Mouse (Mus musculus) retina, postnatal 7 days (tissue): Measurements from ENCODE around the gene Zmpste24.
A peak's percentile ranks its signal among the peaks of the same experiment; 100 is the strongest.

Experiments used
- DNase-seq: peaks from one replicate; pipeline ENCODE4 v3.0.0-alpha.2; 2012; ENCODE audit warnings: low read depth, low spot score

Zmpste24 gene

DNA sequence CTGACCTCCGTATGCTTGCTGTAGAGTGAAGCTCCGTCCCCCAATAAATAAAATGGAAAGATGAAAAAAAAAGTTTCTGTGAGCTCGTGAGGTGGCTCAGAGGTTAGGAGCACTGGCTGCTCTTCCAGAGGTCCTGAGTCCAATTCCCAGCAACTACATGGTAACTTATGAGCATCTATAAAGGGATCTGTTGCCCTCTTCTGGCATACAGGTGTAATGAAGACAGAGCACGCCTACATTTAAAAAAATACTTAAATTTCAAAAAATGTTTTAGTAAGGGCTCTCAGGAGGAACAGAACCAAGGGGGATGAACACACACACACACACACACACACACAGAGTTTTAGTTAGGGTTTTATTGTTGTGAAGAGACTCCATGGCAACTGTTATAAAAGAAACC lies 66.6 kb downstream of the Zmpste24 start:
- no peak for DNase-seq

DNA sequence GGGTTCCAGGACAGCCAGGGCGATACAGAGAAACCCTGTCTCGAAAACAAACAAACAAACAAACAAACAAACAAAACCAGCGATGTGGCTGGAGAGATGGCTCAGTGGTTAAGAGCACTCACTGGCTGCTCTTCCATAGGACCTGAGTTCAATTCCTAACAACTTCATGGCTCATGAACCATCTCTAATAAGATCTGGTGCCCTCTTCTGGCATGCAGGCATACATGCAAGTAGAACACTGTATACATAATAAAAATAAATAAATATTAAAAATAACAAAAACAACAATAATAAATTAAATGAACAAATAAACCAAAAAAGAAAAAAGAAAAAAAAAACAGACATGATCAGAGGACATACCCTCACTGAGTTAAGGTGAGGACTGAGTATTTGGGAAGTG lies 68.4 kb downstream of the Zmpste24 start:
- no peak for DNase-seq

DNA sequence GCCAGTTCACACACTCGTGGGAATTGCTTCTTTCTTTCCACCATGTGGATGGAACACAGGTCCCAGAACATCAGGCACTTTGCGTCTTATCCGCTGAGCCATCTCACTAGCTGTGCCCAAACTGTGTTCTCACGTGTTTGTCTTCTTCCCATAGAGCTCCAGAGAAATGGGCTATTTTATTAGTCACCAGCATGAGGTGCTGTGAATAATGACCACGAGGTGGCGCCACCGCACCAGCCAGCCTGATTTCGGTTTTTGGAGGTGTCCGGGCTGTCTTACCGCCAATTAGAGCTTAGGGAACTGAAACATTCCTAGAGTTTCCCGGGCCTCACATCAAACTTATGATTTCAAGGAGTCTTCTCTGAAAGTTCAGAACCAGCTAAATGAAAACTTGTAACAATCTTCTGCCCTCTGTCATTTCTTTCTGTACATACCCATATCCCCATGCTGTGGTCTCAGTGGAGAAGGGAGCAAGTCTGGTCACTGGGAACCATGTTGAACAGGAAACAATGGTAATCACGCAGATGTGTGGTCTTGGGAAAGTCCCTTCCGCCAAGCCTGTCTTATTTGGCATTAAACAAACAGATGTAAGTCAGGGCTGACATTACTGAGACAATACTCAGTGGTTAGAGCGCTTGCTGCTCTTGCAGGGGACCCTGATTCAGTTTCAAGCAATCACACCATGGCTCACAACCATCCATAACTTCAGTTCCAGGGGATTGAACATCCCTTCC lies 69.2 kb downstream of the Zmpste24 start:
- DNase-seq, result no peak

DNA sequence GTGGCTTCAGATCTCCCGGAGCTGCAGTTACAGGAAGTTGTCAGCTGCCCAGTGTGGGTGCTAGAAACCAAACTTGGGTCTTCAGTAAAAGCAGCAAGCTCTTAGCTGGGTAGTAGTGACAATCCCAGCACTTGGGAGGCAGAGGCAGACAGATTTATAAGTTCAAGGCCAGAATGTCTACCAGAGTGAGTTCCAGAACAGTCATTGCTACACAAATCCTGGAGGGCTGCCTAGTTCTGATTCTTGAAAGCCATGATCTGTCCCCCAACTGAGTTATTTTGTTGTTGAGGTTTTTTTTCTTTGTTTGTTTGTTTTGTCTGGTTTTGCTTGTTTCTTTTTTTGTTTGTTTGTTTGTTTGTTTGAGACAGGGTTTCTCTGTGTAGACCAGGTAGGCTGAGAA lies 69.9 kb downstream of the Zmpste24 start:
- no peak for DNase-seq

DNA sequence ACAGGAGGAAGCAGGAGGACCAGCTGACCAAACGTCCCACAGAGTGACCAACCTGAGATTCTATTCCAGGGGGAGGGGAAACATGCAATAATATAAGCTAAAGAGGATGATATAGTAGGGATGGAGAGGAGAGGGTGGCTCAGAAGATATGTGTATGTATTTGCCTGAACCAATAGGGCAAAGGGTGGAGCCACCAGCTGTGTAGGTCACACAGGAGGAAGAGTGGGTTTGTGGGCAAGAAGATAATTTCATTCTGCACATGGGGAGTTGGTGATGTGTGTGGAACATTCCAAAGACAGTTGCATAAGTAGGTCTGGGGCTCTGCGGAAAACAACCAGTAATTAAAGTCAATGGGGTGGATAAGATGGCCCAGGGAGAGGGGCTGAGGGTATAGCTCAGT lies 72.4 kb downstream of the Zmpste24 start:
- DNase-seq, result no peak

DNA sequence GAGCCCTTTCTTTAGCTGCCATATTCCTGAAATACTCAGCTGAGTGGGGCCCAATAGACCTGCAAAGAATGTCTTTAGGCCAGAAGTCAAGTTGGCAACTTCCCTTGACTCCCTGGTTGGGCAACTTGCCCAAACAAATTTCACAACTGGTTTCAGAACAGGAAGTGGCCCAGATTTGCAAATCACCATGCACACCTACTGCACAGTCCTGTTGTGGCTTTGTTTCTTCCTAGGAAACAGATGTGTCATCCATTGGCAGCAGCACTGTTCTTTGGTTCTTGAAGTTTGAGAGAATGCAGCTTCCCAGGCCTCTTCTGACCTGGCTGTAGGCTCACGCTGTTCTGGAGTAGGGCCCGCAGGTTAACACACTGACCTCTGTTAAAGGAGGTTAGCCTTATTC lies 74.1 kb downstream of the Zmpste24 start:
- no peak for DNase-seq

DNA sequence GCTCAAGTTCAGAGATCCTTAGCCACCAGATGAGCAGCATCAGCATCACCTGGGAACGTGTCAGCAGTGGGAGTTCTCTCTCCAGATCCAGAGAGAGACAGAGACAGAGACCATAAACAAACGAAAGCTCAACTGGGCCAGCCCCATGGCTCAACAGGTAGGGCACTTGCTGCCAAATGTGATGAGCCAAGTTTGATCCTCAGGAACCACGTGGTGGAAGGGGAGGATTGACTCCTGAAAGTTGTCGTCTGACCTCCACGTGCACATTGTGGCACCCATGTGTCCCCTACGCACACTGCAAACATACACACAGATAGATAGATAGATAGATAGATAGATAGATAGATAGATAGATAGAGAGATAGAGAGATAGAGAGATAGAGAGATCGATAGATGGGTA lies 74.6 kb downstream of the Zmpste24 start:
- DNase-seq, result no peak

DNA sequence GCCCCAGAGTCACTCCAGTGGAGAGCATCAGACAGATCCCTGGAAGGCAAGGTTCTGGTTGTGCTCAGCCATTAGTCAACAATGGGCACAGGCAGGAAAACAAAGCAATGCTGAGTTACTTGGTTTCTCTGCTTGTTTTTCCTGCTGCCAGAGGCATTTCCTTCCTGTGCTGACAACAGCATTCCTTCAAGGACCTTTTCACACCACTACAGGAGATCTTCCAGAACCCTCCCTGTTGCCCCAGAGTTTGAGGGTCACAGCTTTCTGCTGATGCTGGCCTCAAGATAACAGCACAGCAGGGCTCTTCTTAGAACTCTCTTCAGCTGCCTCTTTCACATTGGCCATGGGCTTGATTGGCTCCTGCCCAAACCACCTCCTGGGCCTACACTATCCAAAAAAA lies 76.1 kb downstream of the Zmpste24 start:
- no peak for DNase-seq

DNA sequence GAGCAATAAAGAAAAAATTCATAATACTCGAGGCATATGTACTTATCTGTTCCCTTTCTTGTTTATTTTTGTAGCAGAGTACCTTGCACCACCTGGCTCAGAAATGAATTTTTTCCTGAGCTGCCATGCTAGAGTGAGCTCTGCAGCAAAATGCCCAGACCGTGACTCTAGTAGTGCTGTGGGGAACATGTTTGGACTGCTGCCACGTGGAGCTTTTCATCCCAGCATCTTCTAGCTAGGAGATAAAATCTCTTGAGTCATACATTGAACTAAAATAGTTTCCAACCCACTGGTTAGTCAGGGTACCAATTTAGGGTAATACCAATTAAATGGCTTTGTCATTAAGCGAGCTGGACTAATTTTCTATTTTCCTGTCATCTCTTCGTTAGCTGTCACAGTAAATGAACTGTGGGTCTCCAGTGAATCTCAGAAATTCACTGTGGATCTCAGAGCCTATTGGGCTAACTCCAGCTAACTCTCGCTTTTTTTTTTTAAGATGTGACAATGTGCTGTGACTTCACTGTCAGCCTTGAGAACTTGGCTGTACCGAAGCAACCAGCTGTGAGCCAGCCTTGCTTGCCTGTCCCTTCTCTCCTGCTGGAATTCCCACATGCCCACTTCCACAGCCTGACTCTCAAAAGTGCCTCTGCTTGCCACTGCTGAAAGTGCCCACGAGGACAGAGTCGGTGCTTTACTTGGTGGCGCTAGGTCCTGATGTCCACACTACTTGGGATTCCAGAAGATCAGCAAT lies 77.8 kb downstream of the Zmpste24 start:
- no peak for DNase-seq

DNA sequence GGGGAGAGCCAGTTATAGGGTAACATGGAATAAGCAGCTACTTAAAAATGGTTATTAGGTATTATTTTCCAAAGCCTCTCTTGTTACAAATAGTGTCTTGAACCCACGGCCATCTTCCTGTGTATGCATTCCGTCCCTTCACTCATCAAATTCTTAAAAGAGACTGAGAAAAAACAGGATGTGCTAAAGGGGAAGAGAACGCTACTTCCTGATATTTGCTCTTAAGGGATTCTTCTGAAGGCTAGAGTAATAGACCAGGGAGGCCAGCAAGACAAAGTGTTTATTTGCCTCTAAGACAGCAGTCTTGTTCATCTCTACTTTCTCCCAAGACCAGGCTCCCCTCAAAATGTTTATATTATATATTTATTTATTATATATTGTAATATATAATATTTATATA lies 79.8 kb downstream of the Zmpste24 start:
- DNase-seq, result no peak

DNA sequence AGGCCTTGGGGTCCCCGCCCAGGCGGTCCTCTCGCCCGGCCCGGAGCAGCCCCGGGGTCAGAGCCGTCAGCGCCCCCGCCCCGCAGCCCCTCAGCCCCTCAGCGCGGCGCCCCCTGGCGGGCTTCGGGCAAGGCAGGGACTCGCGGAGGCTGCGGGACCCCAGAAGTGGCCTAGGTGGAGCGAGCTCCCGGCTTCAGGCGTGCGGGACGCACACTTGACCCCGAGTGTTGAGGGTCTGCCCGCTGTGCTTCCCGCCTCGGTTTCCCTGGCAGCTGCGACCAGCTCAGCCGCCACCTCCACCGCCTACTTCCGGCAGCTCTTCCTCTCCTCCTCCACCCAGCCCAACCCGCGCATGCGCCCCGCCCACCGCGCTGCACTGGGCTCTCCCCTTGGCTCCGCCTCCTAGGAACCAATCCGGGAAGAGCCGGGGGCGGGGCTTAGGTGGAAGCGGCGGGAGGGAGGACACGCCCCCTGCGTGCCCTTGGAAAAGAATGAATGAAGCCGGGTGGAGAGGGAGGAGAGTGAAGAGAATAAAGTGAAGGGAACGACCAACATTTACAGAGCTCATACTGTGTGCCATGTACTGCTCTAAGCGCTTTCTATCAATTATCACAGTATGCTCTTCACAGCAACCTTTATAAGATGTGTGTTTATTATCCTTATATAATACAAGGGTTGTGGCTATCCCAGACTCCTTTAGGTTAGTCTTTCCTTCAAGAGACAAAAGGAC lies 80.9 kb downstream of the Zmpste24 start, which contains the start of gene Smap2:
Gene Smap2 (minus strand): TSS at position 320 of the 730 bp plus-strand sequence.
- DNase-seq, result peak; percentile 98

DNA sequence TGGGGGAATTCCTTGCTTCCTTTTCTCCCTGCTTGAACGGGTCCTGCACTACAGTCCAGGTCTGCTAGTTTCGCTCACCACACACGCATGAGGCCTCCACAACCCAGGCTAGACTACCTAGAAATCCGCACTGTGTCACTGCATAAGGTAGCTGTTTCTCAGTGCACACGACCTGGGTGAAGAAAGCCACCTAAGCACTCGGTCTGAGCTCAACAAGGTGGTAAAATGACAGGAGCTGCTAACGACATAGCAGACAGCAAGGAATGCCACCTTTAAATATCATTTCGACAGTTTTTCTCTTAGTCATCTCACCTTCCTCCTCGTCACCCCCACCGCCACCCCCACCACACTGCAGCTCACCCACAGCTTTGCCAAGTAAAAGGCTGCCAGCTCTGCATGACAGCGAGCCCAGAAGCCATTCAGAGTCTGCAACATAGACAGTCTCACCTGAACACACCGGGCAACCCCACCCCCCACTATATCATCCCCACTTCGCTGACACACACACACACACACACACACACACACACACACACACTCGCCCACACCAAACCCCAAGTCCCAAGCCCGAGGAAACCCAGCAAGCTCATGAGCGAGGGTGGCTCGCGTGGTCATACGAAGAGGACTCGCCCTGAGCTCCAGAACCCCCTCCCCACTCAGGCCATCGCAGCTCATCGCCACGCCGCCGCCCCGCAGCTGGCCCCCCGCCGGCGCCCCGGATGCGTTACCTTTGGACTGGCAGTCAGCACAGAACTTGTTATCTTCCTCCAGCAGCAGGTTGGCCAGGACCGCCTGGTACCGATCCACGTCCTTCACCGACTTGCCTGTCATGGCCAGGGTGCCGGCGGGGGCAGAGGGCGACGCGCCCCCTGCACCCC lies 81.8 kb downstream of the Zmpste24 start:
- no peak for DNase-seq

DNA sequence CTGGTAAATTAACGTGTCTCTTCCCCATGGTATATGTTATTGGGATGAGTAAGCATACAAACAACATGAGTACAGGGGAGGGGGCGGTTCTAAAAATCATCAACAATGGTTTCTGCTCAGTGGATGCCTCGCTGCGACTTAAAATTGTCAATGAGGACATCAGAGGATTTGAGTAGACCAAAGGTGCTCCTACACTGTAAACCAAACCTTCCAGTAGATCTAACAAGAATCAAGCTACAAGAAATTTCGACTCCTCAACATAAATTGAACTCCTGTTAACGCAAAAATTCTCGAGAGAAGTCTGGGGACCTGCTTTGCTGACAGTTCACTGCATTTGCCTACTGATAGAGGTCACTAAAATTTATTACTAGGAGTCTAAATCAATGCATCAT lies 82.8 kb downstream of the Zmpste24 start:
- no peak for DNase-seq

DNA sequence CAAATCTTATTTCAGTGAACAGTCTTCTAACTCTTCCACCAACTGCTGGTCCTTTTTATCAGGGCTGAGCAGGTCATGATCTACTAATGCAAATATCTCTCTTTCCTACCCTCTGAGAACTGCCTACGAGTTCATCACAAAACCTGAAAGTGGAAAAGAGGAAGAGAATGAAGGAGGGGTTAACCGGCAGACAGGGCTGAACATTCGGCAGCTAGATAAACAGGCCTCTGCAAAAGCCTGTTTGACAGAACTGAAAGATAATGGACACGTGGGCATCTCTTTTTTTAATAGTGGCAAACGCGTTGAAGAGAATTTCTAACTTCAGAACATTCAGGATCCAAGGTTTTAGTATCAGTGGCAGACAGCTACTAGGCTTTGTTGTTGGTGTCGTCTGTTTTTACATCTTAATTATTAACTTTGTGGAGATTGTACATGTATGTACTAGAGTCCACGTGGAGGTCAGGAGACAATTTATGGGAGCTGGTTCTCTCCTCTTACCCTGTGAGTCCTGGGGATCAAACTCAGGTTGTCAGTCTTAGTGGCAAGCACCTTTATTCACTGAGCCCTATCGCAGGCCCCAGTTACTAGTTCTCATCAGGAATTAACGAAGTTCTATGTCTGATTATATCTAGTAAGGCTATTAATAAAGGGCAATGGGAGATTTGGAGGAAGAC lies 83.3 kb downstream of the Zmpste24 start:
- no peak for DNase-seq

DNA sequence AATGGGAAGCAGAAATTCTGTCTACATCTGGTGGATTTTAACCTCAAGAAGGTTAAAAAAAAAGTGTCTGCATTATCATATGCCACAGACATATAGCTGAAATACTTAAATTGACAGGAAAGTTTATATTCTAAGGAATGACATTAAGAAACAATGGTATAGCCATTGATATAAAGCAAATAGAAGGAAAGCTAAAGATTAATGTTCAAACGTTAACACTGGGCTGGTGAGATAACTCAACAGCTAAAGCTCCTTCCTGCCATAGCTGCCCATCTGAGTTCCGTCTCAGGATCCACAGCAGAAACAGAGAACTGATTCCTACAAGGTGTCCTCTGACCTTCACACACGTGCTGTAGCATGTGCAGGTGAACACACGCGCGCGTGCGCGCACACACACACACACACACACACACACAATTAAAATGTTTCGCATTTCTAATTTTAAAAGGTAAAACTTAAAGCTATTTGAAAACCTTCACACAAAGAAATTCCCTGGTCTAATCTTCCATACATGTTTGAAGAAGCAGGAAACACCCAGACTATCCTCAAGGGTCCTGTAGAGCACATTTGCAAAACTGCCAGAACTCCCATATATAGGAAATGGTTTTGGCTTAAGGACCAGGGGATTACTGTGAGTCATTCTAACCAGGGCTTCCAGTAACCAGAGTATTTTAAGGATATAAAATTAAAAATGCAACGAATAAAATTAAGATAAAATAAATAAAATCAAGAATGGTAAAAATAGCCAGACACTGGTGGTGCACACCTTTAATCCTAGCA lies 87.1 kb downstream of the Zmpste24 start:
- no peak for DNase-seq
